In genomic region chr6:89386956-89387355, GRCm38 (mm10) we compare ENCODE assay signal across 21 mouse cellular contexts.
"Had no signal": no experiment of that assay in that cellular context is flagged by ENCODE, and none has a peak within 500 bp of the region (broad histone marks: within the 10 kb centered on the region; RNA-seq: fewer than 3 reads in every experiment).

No protein-coding gene starts in this region.

- H3K27ac ChIP-seq: kidney, embryonic 15.5 days; limb, embryonic 10.5 days; limb, embryonic 13.5 days; liver, embryonic 12.5 days; liver, embryonic 15.5 days; lung, embryonic 15.5 days; midbrain, embryonic 12.5 days; midbrain, embryonic 15.5 days; neural tube, embryonic 13.5 days; stomach, embryonic 15.5 days had no signal

- DNase-seq: kidney, postnatal 10 days; kidney, postnatal 36 days; liver; lung, adult 18-20 months; lung, postnatal 10 days; lung, postnatal 36 days; retina, postnatal 1 day; right cerebral cortex, postnatal 25 days; spleen, adult 18-20 months; thymus, postnatal 25 days had no signal

- ATAC-seq: liver, embryonic 12.5 days; midbrain, embryonic 15.5 days had no signal

- H3K4me2 ChIP-seq: kidney, embryonic 15.5 days; limb, embryonic 13.5 days; liver, embryonic 12.5 days; liver, embryonic 15.5 days; lung, embryonic 15.5 days; midbrain, embryonic 12.5 days; midbrain, embryonic 15.5 days; neural tube, embryonic 13.5 days; stomach, embryonic 15.5 days had no signal

- H3K4me1 ChIP-seq: kidney, embryonic 15.5 days; liver, embryonic 12.5 days; liver, embryonic 15.5 days; lung, embryonic 15.5 days; midbrain, embryonic 12.5 days; midbrain, embryonic 15.5 days; stomach, embryonic 15.5 days had no signal

- H3K27me3 ChIP-seq: kidney, embryonic 15.5 days; limb, embryonic 13.5 days; liver, embryonic 15.5 days; lung, embryonic 15.5 days; midbrain, embryonic 12.5 days; midbrain, embryonic 15.5 days; neural tube, embryonic 13.5 days; stomach, embryonic 15.5 days had no signal

- H3K9ac ChIP-seq: kidney, embryonic 15.5 days; limb, embryonic 13.5 days; liver, embryonic 12.5 days; liver, embryonic 15.5 days; lung, embryonic 15.5 days; midbrain, embryonic 12.5 days; midbrain, embryonic 15.5 days; neural tube, embryonic 13.5 days; stomach, embryonic 15.5 days had no signal

- H3K4me3 ChIP-seq: kidney, embryonic 15.5 days; limb, embryonic 10.5 days; limb, embryonic 13.5 days; liver, embryonic 12.5 days; liver, embryonic 15.5 days; lung, embryonic 15.5 days; midbrain, embryonic 12.5 days; midbrain, embryonic 15.5 days; myocyte; neural tube, embryonic 13.5 days; stomach, embryonic 15.5 days had no signal

- H3K36me3 ChIP-seq: kidney, embryonic 15.5 days; limb, embryonic 10.5 days; limb, embryonic 13.5 days; liver, embryonic 12.5 days; liver, embryonic 15.5 days; lung, embryonic 15.5 days; midbrain, embryonic 12.5 days; midbrain, embryonic 15.5 days; neural tube, embryonic 13.5 days; stomach, embryonic 15.5 days had no signal

- H3K9me3 ChIP-seq: kidney, embryonic 15.5 days; limb, embryonic 10.5 days; limb, embryonic 13.5 days; liver, embryonic 12.5 days; liver, embryonic 15.5 days; lung, embryonic 15.5 days; midbrain, embryonic 12.5 days; midbrain, embryonic 15.5 days; neural tube, embryonic 13.5 days; stomach, embryonic 15.5 days had no signal
